Mouse (Mus musculus) cortical plate, adult 2 months (tissue): ENCODE measurements around the gene Slc44a2.

Source experiments
- CTCF ChIP-seq: fragments of 200-500 bp; IDR thresholded peaks from 2 replicates; pipeline ENCODE4 v1.5.1; 2011; ENCODE audit warnings: mild to moderate bottlenecking, control low read depth, low read length; ENCODE audit not compliant: insufficient read depth; ENCODE audit errors: extremely low read depth
- POLR2A ChIP-seq: fragments of 200-500 bp; IDR thresholded peaks from 2 replicates; pipeline ENCODE4 v1.6.1; 2011; ENCODE audit warnings: mild to moderate bottlenecking, low read length, control low read depth; ENCODE audit not compliant: insufficient read depth; ENCODE audit errors: extremely low read depth

DNA sequence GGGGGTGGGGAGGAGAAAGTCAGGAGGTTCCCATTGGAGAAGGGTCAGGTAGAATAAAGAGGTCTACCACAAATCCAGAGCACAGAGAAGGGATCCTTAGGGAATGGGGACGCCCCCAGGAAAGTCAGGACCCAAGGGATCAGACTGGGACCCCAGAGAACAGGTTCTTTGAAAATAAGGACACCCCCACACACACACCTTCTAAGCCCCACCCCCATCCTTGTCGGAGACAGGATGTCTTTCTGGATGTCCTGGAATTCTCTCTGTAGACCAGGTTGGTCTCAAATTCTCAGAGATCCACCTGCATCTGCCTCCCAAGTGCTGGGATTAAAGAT is 31.2 kb upstream of the Slc44a2 start:
- TF ChIP-seq CTCF (no peak), POLR2A (no peak)
